Mouse (Mus musculus): ENCODE measurements around the gene Wnt9b.

- no peak for TF ChIP-seq POLR2A (IDR thresholded peaks at IDR 0.05; ENCODE audit: insufficient read length, low read depth)
- TF ChIP-seq MAX (IDR thresholded peaks at IDR 0.05; ENCODE audit: low read depth) = no peak
- TF ChIP-seq CEBPB (IDR thresholded peaks at IDR 0.05; ENCODE audit: insufficient read depth, poor library complexity, severe bottlenecking) = no peak
- no peak for TF ChIP-seq MYOG (IDR thresholded peaks at IDR 0.05; ENCODE audit: control insufficient read depth in 1 of 3, insufficient read depth in 1 of 3, insufficient read length in 2 of 3, low read depth in 2 of 3)
- TF ChIP-seq E2F4 (IDR thresholded peaks at IDR 0.05; ENCODE audit: insufficient read depth) = no peak
Observed at GRCm38 (mm10) chr11:103688980-103689378, 60.6 kb downstream of the Wnt9b start.

Data from myocyte (in vitro differentiated cells).